Mouse (Mus musculus) mouse embryonic stem cell (cell line): ENCODE measurements around the gene Olfr804.

Experiments used
- in situ Hi-C, 2 experiments: fragments of 300-500 bp; cut with MboI; formaldehyde crosslinking; loops; 1 replicate in 1 of 2; 3 replicates in 1 of 2; pipeline ENCODE4 v1.14.3; 2019 to 2020; ENCODE audit warnings: low sequenced_read_pairs in 2 of 2, low pct_unique_long_range_greater_than_20kb in 1 of 2, mixed read lengths in 1 of 2; ENCODE audit not compliant: unreplicated experiment in 1 of 2

Gene Olfr804

GRCm38 (mm10) chr10:129702910-129703309, at the start of gene Olfr804:
Olfr804 (plus strand) TSS chr10:129703210.
- in situ Hi-C loops, result no loop called here

- in situ Hi-C loops, result no loop called here
Observed at GRCm38 (mm10) chr10:129657394-129657793, 45.6 kb upstream of the Olfr804 start, which contains the start of gene Olfr800. Olfr800 (plus strand) TSS chr10:129657694.

GRCm38 (mm10) chr10:129673765-129674164, 29.2 kb upstream of the Olfr804 start, which contains the start of gene Olfr801:
Olfr801 (minus strand) TSS chr10:129673865.
- in situ Hi-C loops, result no loop called here

DNA sequence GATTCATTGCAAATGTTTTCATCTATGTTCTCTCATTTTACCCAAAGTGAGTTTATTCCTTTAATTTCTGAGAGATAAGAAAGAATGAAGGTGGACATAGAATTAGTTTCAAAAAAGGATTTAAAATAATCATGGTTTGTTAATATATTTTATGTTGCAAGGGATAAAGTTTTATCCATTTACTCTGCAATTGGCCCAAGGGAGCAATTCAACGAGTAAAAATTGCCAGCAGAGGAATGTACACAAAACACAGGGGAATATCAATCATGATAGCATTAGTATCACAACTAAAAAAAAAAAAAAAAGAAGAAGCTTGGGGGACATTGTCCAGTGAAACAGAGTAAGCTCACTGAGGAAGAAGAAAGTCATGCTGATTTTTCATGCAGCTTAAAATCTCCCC, 14.9 kb upstream of the Olfr804 start, which contains the start of gene Olfr802:
Gene Olfr802, minus strand, starts transcription at position 101 of the 400 bp plus-strand sequence.
- in situ Hi-C loops, result no loop called here

DNA sequence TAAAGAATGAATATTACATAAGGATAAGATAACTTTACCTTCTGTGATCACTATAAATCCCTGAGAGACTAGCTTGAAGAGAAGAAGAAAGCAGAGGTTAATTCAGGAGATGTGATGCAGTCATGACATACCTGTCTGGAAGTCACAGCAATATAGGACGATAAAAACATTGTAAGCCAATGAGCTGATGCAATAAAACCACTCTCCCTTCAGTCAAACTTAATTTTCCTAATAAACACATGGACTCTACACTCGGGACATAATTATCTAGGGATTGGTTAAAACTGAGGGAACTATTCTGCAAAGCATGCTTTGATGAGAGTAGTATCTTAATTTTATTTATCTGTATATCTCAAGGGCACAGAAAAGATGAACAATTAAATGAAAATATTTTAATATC, 8.8 kb upstream of the Olfr804 start, which contains the start of gene Olfr803:
Gene Olfr803, minus strand, starts transcription at position 101 of the 400 bp plus-strand sequence.
- in situ Hi-C loops, result no loop called here

DNA sequence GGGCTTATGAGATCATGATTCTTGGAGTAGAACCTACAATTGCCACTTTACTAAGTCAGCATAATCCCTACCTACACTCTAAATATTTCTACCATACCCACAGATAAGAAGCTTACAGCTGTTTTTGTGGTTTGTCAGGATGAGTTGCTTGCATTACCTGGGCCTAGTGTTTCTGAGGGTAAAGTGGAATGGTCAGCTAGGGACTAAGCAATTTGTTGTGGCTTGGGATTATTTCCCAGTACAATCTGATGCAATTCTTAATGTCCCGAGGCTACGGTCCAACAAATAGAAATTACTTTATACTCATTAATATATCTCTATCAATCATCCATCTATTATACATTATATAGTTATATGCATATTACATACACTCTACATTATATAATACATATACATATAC, 26.3 kb downstream of the Olfr804 start, which contains the start of gene Olfr805:
Gene Olfr805, minus strand, starts transcription at position 101 of the 400 bp plus-strand sequence.
- in situ Hi-C loops, result no loop called here

DNA sequence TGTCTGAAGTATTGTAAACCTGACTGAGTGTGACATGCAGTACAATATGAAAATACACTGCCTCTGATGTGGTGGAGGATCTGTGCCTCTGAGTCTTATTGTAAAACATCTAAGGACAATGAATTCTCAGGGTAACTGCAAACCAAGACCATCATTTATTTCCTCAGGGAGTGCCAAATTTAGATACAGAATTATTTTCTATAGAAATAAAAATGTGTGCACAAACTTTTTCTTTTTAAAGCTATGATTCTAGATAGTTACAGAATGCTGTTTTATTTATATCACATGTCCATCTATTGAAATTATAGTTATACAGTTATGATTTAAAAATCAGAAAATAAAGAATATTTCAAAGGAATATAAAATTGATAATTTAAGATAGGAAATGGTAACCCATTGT, 38.8 kb downstream of the Olfr804 start, which contains the start of gene Olfr806:
Gene Olfr806, minus strand, starts transcription at position 101 of the 400 bp plus-strand sequence.
- in situ Hi-C loops, result no loop called here

GRCm38 (mm10) chr10:129757693-129758092, 54.7 kb downstream of the Olfr804 start, which contains the start of gene Olfr807:
Olfr807 (minus strand) TSS chr10:129757793.
- in situ Hi-C loops, result no loop called here
